Mouse (Mus musculus): ENCODE results near the gene Gm47985. TPM values are rescaled to one million over a fixed set of nuclear protein-coding genes. Genes with fewer than 3 reads are reported as not detected.
"Not testable (repeated sequence)": the region's sequence is repeated elsewhere in the genome, so short reads cannot be mapped to it uniquely, and the experiment has no call there.

The Gm47985 gene
- total RNA-seq, 2 experiments from 2014 or later, result 1.5 TPM; not detected in 1

GRCm38 (mm10) chr1:151171572-151172461 is 10.5 kb upstream of the Gm47985 start:
- no peak for ATAC-seq (replicated peaks; ENCODE audit: low FRiP score, poor library complexity, severe bottlenecking)

- ATAC-seq (replicated peaks; ENCODE audit: low FRiP score, poor library complexity, severe bottlenecking), result peak; percentile 94
Measured at GRCm38 (mm10) chr1:151177030-151177936, 5.1 kb upstream of the Gm47985 start.

- peak; percentile 73 for ATAC-seq (replicated peaks; ENCODE audit: low FRiP score, poor library complexity, severe bottlenecking)
Measured at GRCm38 (mm10) chr1:151177937-151178271, 4.4 kb upstream of the Gm47985 start.

GRCm38 (mm10) chr1:151178505-151179083 is 3.7 kb upstream of the Gm47985 start:
- ATAC-seq (replicated peaks; ENCODE audit: low FRiP score, poor library complexity, severe bottlenecking), result no peak

- ATAC-seq (replicated peaks; ENCODE audit: low FRiP score, poor library complexity, severe bottlenecking), result no peak
Measured at GRCm38 (mm10) chr1:151180167-151180566, 2.2 kb upstream of the Gm47985 start.

- not testable (repeated sequence) for ATAC-seq (replicated peaks; ENCODE audit: low FRiP score, poor library complexity, severe bottlenecking)
Measured at GRCm38 (mm10) chr1:151186186-151186585, 3.8 kb downstream of the Gm47985 start.

- 0 out of 2 replicates have a peak, but pooled peaks have one; percentile 61 for ATAC-seq (replicated peaks; ENCODE audit: low FRiP score, poor library complexity, severe bottlenecking)
Measured at GRCm38 (mm10) chr1:151186879-151187424, 4.6 kb downstream of the Gm47985 start.

- ATAC-seq (replicated peaks; ENCODE audit: low FRiP score, poor library complexity, severe bottlenecking), result no peak
Measured at GRCm38 (mm10) chr1:151188469-151188868, 6.1 kb downstream of the Gm47985 start.

- ATAC-seq (replicated peaks; ENCODE audit: low FRiP score, poor library complexity, severe bottlenecking), result peak; percentile 93
Measured at GRCm38 (mm10) chr1:151192075-151192474, 9.7 kb downstream of the Gm47985 start, which contains the start of gene Gm8947. Gm8947 (plus strand) TSS chr1:151192376.

GRCm38 (mm10) chr1:151192739-151193138 is 10.4 kb downstream of the Gm47985 start:
- not testable (repeated sequence) for ATAC-seq (replicated peaks; ENCODE audit: low FRiP score, poor library complexity, severe bottlenecking)

- ATAC-seq (replicated peaks; ENCODE audit: low FRiP score, poor library complexity, severe bottlenecking), result not testable (repeated sequence)
Measured at GRCm38 (mm10) chr1:151195986-151196385, 13.6 kb downstream of the Gm47985 start.

GRCm38 (mm10) chr1:151196690-151197089 is 14.4 kb downstream of the Gm47985 start:
- not testable (repeated sequence) for ATAC-seq (replicated peaks; ENCODE audit: low FRiP score, poor library complexity, severe bottlenecking)

GRCm38 (mm10) chr1:151198120-151198519 is 15.8 kb downstream of the Gm47985 start, which contains the start of gene Gm47995:
Gm47995 (plus strand) TSS chr1:151198448.
- peak; percentile 71 for ATAC-seq (replicated peaks; ENCODE audit: low FRiP score, poor library complexity, severe bottlenecking)

- ATAC-seq (replicated peaks; ENCODE audit: low FRiP score, poor library complexity, severe bottlenecking), result not testable (repeated sequence)
Measured at GRCm38 (mm10) chr1:151200620-151201019, 18.3 kb downstream of the Gm47985 start.

- peak; percentile 47 for ATAC-seq (replicated peaks; ENCODE audit: low FRiP score, poor library complexity, severe bottlenecking)
Measured at GRCm38 (mm10) chr1:151202771-151203170, 20.4 kb downstream of the Gm47985 start.

GRCm38 (mm10) chr1:151203818-151204217 is 21.5 kb downstream of the Gm47985 start, which contains the start of gene 3110040M04Rik:
3110040M04Rik (plus strand) TSS chr1:151204121.
- peak; percentile 80 for ATAC-seq (replicated peaks; ENCODE audit: low FRiP score, poor library complexity, severe bottlenecking)

- peak; percentile 36; the same call in 1 of the 2 replicates for ATAC-seq (replicated peaks; ENCODE audit: low FRiP score, poor library complexity, severe bottlenecking)
Measured at GRCm38 (mm10) chr1:151208493-151208892, 26.2 kb downstream of the Gm47985 start.

GRCm38 (mm10) chr1:151208944-151209343 is 26.6 kb downstream of the Gm47985 start:
- ATAC-seq (replicated peaks; ENCODE audit: low FRiP score, poor library complexity, severe bottlenecking), result not testable (repeated sequence)

- peak; percentile 86 for ATAC-seq (replicated peaks; ENCODE audit: low FRiP score, poor library complexity, severe bottlenecking)
Measured at GRCm38 (mm10) chr1:151209824-151210355, 27.6 kb downstream of the Gm47985 start, which contains the start of gene Gm47996. Gm47996 (plus strand) TSS chr1:151210131.

Data from erythroid progenitor cell, adult 5-6 weeks (primary cell).